Mouse (Mus musculus) kidney, adult 8-10 months (tissue): ENCODE data around the gene Sox10.
A peak's percentile ranks its signal among the peaks of the same experiment; 100 is the strongest.

Experiments
- DNase-seq, 2 experiments: peaks; one replicate each; pipeline ENCODE4 v3.0.0; 2022

Sox10 gene

DNA sequence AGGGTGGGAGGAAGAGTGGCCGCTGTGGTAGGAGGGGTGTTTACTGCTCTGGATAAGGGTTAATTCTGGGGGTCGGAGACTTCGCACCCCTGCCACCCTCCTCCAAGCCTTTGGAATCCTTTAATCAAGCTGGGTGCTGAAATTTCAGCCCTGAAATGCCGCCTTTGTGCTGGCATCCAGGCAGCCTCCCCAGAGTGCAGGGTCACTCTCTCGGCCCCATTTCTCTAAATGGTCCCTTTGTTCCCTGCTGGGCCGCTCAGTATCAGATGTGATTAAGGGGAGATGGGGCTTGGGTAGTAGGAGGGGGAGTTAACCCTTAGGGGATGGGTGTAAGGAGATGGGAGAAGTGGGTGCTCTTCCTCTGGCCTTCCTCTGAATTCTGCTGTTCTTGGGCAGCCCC, 12.3 kb downstream of the Sox10 start:
- no peak for DNase-seq

DNA sequence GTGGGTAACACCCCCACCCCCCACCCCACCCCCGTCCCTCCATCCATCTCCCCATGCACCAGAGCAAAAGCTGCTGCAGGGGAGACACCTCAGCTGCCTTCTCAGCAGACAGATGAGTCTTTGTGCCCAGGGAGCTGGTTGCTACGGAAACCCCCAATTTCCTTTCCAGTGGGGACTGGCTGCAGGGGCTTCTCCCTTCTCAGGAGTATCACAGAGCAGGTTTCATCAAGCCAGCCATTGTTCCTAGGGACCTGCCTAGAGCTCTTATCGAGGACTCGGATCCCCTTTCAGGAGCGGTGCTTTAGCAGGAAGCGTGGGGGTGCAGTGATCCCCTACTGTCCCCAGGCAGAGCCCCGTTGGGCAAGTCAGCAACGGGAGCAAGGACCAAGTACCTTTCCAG, 13.2 kb downstream of the Sox10 start:
- no peak for DNase-seq

DNA sequence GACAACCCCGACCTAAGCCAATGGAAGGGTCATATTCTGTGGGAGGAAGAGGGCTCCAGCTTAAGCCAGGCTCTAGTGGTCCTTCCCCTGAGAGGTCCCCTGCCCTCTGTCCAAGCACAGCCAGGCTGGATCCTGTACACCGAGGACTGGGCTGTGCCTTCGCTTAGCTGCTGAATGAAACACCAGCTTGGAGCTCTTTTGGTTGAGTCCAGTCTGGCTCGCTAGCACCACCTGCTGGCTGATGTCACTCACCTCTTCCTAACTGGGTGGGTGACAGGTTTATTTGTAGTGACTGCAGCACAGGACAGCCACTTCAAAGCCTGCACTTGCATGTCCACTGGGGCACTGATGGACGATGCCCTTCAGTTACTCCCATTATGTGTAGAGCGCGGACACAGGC, 16.5 kb downstream of the Sox10 start:
- DNase-seq, result peak; percentile 69 to 84

DNA sequence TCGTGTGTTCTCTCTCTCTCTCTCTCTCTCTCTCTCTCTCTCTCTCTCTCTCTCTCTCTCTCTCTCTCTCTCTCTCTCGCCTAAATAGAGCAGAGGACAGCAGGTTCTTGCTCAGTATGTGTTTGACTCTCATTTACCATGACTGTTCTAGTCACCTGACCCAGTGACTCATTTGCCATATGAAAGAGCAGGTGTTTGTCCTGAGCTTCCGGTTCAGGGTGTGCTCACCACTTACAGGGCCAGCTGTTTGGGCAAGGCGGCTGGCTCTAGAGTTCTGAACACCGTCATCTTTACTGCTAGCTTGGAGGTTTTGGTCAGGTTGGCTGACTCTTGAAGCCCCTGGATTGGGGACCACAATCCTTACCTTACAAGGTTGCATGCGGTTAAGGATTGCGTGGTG, 19.5 kb downstream of the Sox10 start:
- no peak for DNase-seq

DNA sequence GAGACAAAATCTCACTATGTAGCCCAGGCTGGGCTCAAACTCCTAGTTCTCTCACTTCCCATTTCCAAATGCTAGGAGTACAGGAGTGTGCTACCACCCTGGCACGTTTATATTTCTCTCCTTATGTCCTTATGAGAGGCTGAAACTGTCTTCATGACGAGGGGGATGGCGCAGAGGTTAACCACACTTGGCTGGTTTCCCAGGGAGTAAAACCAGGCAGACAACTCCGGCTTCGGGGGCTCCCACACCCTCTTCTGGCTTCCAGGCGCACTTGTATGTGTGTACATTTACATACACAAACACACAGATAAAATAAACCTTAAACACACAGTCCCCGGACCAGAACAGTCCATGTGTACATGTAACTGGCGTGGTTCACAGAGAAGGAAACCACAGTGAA, 21.0 kb downstream of the Sox10 start:
- no peak for DNase-seq

DNA sequence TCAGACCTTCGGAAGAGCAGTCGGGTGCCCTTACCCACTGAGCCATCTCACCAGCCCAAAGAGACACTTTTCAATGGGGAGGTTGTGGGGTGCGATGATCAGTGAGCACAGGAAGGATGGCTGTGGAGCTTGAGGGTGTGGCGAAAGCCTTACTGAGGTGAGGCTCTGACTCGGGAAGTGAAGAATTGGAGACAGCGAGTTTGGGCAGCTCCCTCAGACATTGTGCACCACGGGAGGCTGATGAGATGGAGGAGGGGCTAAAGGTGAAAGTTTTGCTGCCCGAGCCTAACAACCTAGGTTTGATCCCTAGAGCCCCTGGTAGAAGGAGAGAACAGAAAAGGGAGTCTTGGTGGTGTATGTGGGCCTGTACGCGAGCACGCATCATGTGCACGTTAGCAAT, 21.7 kb downstream of the Sox10 start:
- DNase-seq, result no peak

DNA sequence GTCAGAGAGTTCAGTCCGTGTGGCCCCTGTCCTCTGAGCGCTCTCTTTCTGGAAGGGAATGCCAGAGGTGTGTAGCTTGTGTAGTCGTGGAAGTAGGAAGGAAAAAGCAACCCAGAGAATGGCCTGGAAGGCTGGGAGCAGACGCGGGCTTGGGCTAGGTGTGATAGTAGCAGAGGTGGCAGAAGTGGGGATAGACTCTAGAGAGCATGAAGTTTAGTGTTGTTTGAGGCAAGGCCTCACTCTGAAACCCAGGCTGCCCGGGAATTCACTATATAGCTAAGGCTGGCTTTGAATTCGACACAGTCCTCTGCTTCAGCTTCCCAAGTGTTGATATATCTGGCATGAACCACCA, 23.5 kb downstream of the Sox10 start:
- DNase-seq, result no peak

DNA sequence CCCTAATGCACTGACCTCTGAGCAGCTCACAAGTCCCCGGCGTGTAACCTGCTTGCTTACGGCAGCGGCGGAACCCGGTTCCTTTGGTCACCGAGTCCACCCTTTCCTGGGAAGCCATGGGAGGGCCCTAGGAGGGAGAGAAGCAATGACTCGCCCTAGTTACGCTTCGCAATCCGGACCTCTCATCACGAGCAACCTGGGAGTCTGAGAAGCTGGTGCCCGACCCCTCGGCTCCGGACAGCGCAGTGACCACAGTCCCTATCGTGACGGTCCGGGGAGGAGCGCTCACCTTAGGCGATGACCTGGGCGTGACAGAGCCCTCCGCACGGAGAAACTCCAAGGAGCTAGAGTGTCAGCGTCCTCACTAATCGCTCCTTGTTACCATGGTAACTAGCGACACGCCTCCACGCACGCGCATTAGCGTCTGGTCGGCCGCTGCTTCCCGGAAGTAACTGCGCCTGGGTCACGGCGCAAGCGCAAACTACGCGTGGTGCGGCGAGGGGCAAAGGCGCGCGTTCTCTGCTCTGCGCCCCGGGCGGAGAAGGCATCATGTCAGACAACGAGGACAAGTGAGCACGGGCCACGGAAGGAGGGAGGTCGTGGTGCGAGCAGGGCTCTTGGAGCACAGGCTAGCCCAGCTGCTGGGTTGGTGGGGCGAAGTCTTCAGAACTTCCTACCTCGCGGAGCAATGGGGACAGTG, 24.0 kb downstream of the Sox10 start, which contains the start of the genes Polr2f and 1700088E04Rik:
Gene Polr2f, plus strand, starts transcription at position 144 of the 700 bp plus-strand sequence.
Gene 1700088E04Rik, minus strand, starts transcription at position 388 of the 700 bp plus-strand sequence.
- DNase-seq, result peak; percentile 94

DNA sequence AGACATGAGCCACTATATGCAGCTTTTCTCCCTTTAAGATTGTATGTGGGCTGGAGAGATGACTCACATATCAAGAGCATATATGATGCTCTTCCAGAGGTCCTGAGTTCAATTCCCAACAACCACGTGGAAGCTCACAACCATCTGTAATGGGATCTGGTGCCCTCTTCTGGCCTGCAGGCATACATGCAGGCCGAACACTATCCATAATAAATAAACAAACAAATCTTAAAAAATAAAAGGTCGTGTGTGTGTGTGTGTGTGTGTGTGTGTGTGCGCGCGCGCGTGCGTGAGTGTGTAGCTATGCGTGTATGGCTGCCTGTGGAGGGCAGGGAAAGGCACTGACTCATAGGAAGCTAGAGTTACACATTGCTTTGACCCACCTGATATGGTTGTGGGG, 25.4 kb downstream of the Sox10 start:
- no peak for DNase-seq

DNA sequence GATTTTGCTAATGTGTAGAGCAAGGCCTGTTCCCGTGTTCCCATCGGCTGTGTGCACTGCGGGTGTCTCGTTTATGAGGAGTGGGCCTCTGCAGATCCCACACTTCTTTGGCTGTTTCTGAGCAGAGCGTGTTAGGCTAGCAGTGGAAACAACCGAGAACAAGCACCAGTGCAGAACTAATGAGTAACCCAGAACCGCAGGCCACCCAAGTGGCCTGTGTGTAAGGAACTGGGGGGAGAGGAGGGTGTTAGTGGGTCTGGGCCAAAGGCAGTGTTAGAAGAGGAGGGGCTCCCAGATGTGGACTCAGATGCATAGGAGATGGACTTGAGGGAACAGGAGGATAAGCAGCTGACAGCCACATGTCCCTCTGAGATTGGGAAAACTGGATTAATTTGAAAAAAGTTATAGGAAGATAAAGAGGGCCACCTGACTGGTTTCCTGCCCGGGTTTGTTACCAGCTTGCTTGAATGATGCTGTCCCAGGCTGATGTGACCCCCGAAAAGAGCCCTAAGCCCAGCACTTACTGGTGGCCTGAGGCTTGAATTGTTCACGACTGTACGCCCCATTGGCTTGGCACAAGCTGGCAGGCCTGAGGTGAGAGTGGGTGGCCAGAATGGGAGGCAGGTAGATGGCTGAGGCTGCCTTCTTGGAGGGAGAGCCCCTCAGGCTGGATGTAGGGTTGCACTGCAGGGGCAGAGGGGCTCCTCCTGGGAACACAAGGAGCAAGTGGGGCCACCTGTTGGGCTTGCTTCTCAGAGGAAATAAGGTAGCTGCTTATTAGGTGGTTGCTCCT, 29.1 kb downstream of the Sox10 start:
- peak; percentile 42 to 47 for DNase-seq

DNA sequence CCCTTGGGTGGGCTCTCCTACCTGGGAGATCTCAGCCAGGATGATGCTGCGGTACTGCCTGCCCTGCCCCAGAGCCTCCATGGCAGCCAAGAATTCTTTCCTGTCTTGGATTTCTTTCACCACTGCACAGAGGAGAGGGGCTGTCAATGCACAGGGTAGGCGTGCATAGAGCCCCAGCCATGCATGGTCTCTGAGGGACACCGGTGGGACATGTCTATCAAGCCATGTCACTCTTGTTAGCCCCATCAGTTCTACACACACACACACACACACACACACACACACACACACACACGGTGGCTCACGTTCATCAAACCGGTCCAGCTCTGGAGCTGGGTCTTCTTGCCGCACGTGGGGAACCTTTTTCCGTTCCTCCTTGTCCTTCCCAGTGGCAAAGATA, 29.7 kb downstream of the Sox10 start:
- DNase-seq, result no peak

DNA sequence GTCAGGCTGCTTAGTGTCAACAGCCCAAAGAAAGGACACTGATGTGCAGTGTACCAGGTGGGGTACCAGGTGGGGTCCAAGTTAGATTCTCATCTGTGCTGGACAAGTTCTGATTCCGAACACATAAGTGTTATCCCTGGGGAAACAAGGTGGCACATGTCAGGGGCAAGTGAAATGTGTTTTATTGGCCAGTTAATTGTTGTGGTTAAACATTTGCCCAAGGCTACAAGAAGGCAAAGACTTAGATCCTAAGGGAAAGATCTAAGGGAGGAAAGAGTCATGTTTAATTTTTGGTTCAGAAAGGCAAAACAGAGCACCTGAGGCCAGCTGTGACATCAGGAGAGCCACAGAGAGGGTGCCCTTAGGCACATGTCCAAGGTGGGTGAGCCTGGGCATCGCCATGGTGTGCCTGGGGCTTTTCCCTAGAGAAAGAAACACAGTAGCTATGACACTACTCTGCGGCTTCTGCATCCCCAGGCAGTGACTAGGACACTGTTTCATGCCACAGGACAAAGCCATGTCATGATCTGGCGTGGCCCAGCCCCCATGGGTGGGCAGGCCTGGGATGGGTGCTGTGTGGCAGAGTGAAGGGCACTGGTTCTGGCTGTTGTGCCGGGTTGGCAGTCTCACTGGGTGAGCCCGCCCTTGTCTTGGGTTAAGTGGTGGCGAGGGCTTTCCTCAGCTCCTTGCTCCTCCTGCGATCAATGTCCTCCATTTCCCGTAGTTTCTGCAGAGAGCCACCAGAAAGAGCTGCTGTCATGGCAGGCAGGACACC, 30.4 kb downstream of the Sox10 start:
- DNase-seq, result no peak

DNA sequence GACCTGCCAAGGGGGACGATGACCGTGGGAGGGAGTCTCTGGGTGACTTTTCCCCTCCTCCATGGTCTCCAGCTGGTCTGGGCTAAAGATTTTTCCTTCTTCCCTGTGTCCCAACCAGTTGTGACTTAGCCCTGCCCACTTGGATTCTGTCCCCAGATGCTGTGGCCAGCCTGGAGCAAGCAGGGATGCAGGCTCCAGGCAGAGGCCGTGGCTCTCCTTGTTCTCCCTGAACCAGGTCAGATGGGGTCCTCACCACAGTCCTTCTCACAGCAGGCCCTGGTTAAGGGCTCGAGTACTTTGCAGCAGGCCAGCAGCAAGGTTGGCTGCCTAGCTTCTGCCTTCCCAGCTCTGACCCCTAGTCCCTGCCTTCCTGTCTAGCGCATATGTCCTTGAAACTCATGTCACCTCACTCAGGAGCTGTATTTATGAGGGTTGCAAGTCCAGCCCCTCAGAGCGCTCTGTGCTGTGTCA, 31.8 kb downstream of the Sox10 start:
- DNase-seq, result peak in 1 of 2 experiments; percentile 37

DNA sequence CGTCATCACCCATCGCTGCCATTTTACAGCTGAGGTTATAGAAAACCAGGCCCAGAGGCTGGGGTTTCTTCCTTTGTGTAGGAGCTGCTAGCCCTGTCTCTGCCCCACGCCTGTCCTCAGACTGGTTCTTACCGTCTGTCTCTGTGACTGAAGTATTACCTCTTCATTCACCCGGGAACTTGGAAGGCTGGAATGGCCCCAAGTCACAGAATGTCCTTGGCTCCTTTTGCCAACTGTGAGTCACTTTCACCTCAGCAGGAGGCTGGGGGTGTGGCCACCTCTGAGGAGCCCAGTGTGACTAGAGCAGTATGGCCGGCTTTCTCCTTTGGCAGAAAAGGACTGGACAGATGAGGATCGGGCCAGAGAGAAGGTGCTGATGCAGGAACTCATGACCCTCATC, 33.6 kb downstream of the Sox10 start:
- DNase-seq, result peak; percentile 91 to 97

DNA sequence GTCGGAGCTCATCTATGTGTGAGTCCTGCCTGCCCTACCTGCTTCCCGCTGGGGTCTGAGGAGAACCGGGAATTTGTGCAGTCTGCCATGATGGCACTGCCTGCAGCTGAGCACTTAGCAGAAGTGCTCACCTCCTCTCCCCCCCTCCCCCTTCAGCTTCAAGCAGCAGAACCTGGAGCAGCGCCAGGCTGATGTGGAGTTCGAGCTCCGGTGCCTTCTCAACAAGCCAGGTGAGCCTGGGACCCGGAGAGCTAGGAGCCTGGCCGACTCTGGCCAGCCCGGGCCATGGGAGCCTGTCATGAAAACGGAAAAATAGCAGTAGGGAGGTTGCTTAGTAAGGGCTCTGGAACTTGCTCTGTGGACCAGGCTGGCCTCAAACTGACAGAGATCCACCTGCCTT, 34.3 kb downstream of the Sox10 start:
- peak; percentile 60 to 65 for DNase-seq

DNA sequence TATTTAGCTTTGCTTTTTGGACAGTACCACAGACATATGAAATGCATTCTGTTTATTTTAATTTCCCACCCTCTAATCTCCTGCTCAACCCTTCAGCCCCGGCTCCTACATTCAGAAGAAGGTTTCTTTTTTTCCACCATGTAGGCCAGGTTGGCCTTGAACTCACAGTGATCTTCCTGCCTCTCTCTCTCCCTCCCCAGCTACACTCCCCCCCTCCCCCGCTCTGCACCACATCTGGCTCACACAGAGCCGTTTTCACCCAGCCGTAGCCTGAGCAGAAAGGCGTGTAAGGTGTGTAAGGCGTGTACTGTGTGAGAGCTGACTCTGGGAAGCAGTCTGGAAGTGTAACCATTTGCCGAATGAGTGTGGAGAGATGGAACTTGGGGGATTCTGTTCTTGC, 35.7 kb downstream of the Sox10 start:
- no peak for DNase-seq

DNA sequence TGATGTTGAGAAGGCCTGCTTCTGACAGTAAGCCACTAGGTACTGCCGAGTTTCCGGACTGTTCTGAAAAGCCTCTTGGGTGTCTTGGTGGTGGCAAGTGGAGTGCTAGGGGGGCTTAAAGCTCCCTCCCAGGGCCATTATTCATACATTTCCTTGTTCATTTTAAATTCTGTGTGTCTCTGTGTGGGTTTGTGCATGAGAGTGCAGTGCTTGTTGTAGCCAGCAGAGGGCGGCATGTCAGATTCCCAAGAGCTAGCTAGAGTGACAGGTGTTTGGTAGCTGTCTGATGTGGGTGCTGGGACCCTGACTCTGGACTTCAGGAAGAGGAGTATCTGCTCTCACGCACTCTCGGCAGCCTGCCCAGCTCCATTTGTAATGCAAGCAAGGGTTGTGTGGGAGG, 36.8 kb downstream of the Sox10 start:
- no peak for DNase-seq

DNA sequence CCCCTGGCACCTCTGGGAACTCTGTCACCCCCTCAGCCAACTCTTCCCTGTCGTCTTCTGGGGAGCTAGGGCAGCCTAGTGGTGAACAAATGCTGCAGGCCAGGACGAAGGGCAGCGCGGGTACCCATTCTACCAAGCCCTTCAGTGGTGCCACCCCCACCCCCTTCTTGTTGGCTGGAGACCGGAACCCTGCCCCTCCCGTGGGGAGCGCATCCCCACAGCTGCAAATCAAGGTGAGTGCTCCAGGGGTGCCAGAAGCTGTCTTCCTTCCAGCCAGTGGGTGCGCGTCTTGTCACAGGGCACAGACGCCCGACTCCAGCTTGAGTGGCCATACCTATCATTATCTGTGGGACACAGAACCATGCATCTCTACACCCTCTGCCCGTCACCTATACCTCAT, 37.9 kb downstream of the Sox10 start:
- DNase-seq, result no peak

DNA sequence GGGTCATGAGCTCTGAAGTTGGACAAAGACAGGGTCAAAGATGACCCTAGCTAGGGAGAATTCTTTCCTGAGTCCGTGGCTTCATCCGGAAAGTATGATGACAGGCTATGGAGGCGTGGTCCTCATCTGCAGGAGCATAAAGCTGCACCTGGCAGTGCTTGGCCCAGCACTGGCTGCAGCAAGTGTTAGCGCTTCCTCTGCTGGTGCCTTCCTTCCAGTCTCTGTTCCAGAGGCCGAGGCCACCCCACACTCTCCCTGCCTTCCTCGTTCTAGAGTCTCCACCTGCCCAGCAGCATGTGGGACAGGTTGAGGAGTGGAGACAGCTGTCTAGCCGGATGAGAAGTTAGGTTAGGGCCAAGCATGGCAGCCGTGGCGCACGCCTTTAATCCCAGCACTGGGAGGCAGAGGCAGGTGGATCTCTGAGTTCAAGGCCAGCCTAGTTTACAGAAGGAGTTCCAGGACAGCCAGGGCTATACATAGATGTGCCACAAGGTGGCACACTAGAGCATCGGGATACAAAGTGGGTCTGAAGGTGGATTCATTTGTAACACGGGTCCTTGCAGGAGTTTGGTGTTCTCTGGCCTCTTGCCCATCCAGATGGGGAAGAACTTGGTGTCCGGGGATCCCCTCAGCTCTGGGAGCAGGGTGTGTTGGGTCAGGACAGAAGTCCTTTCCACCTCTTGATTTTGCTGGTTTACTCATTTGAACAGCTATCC, 38.7 kb downstream of the Sox10 start:
- peak in 1 of 2 experiments; percentile 74 for DNase-seq

DNA sequence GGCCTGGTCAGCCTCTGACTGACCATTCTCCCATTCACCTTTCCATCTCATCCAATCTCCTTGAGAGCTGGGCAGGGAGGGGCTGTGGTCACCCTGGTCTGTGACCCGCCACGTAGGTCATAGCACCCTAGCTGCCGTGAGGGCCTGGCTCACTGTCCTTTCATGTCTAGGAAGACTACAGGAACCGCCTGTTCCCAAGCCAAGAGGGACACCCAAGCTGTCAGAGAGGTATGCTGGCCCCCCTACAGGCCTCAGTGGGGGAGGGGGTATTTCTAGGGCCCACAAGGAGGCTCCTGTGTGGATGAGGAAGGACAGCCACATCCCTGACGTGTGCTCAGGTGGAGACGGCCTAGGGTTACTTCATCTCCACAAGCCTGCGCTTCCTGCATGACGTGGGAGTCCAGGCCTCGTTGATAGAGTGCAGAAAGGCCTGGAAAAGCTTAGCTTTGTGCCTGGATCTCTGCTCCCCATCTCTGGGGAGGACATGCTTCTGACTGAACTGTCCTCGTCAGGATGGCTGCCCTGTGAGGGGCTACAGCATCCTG, 40.6 kb downstream of the Sox10 start:
- no peak for DNase-seq

DNA sequence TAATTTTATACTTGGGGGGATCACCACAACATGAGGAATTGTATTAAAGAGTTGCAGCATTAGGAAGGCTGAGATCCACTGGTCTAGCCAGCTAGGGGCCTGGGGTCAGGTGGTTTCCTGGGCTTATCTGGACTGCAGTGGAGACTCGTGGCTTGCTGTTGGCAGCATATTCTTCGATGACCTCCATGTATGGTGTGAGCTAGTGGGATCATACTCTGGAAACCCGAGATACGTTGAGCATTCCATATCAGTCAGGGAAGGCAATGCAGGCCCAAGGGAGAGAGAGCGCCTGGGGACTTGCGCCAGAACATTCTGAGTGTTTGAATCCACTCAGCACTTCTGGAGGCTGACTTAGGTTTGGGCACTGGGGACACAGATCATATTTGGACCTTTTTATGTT, 41.3 kb downstream of the Sox10 start:
- no peak for DNase-seq

DNA sequence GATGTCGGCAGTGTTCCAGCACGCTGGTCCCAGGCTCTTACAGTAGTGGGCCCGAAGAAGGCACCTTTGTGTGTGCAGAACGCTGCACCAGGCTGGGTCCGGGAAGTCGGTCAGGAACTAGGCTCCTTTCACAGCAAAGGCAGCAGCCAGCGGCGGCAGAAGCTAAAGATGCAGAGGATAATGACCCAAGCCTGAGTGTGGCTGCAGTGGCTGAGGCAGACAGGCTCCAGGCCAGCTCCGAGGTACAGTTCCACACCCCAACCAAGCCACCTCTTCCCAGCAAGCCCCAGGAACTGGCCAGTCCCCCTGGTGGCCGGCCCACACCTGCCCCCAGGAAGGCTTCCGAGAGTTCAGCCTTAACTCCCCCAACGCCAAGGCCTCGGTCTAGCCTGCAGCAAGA, 42.5 kb downstream of the Sox10 start:
- no peak for DNase-seq

DNA sequence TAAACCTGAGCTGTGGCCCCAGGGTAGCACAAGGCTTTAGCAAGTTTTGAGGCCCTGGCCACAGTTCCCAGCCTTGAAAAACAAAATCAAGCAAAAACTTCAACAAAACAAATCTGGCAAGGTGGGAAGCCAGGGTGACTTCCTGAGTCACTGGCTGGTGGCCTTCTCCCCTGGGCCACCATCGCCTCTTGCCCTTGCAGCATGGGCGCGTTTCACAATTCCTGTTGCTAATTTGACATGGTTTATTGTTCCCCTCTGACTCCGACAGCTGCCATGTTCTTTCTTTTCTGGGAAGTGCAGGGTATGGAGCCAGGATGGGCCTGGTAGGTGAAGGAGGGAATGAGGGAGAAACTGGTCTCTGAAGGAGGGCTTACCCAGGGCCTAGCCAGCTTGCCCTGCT, 42.9 kb downstream of the Sox10 start:
- DNase-seq, result no peak
